ENCODE assay signal across 12 mouse cellular contexts in the genomic region with DNA sequence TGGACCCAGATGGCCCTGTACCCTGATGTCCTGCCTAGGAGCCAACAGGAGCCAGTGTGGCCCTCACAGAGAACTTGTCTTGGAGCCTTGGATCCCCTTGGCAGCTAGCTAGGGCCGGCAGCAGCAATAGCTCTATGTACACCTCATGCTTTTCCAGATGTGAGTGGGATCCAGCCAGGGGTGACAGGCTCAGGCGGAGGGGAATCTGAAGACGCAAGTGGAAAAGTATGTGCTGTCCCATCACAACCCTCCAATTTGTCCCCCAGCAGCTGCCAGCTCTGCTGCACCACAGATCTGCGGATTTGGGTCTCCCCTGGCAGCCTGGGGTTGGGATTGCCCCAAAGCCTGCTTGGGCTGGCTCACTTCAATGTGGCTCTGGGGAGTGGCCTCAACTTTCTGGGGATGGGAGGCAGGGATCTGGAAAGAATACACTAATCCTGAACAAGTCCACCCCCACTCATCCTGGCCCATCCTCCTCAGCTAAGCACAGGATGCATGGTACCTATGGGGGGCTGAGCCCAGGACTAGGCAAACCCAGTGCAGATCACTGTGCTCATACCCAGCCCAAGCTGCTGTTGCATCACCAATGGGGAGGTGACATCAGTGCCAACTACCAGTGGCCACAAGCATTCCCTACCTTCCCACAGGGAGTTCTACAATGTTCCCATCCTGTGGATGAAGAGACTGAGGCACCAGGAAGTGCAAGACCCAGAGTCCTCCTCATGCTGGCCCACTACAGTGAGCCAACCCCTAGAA.
DNase-seq lines count a peak whose midpoint lies in the region; ATAC-seq lines count a peak whose summit lies in the region.
"Had no signal": no experiment of that assay in that cellular context is flagged by ENCODE, and none has a peak within 500 bp of the region (broad histone marks: within the 10 kb centered on the region; RNA-seq: fewer than 3 reads in every experiment).

No protein-coding gene starts in this region.

- H3K27me3 ChIP-seq in hindbrain, embryonic 13.5 days = no peaks in the 10 kb centered on the region
- H3K27me3 ChIP-seq in hindbrain, embryonic 12.5 days = no peaks in the 10 kb centered on the region
- H3K27me3 ChIP-seq in forebrain, embryonic 14.5 days (replicated peaks; ENCODE audit: control insufficient read depth, insufficient read depth, low read length) = no peaks in the 10 kb centered on the region
- H3K27me3 ChIP-seq: forebrain, embryonic 15.5 days; liver, embryonic 15.5 days; stomach, embryonic 15.5 days had no signal

- peaks cover 76% of the 10 kb centered on the region for H3K4me1 ChIP-seq in hindbrain, embryonic 13.5 days (replicated peaks)
- peaks cover 56% of the 10 kb centered on the region for H3K4me1 ChIP-seq in hindbrain, embryonic 12.5 days
- H3K4me1 ChIP-seq in forebrain, embryonic 14.5 days (ENCODE audit: control insufficient read depth, insufficient read depth, low read length) = peaks cover 10% of the 10 kb centered on the region

- no peak for ATAC-seq in hindbrain, embryonic 13.5 days (ENCODE audit: low FRiP score)
- no peak for ATAC-seq in hindbrain, embryonic 12.5 days (ENCODE audit: low FRiP score)
- no peak for ATAC-seq in forebrain, embryonic 14.5 days
- ATAC-seq: forebrain, embryonic 15.5 days had no signal

- H3K4me2 ChIP-seq in hindbrain, embryonic 13.5 days = no peak overlapping the region
- H3K4me2 ChIP-seq in hindbrain, embryonic 12.5 days (replicated peaks) = no peak overlapping the region
- H3K4me2 ChIP-seq in forebrain, embryonic 14.5 days (ENCODE audit: low read length) = no peak overlapping the region
- H3K4me2 ChIP-seq: forebrain, embryonic 15.5 days; liver, embryonic 15.5 days; stomach, embryonic 15.5 days had no signal

- H3K27ac ChIP-seq in hindbrain, embryonic 13.5 days = peak overlapping the region; percentile 30; the same call in 1 of the 2 replicates
- H3K27ac ChIP-seq in hindbrain, embryonic 12.5 days = no peak overlapping the region
- no peak overlapping the region for H3K27ac ChIP-seq in forebrain, embryonic 14.5 days (ENCODE audit: low read depth, low read length)
- H3K27ac ChIP-seq: forebrain, embryonic 15.5 days; liver, embryonic 15.5 days; stomach, embryonic 15.5 days had no signal

- H3K9ac ChIP-seq in hindbrain, embryonic 13.5 days = no peak overlapping the region; the same call in 1 of the 2 replicates
- H3K9ac ChIP-seq in hindbrain, embryonic 12.5 days = no peak overlapping the region
- H3K9ac ChIP-seq in forebrain, embryonic 14.5 days (ENCODE audit: low read length) = no peak overlapping the region
- H3K9ac ChIP-seq: forebrain, embryonic 15.5 days; liver, embryonic 15.5 days; stomach, embryonic 15.5 days had no signal

- 0 out of 2 replicates have a peak, but pooled peaks cover 3% of the 10 kb centered on the region for H3K36me3 ChIP-seq in hindbrain, embryonic 13.5 days
- H3K36me3 ChIP-seq in hindbrain, embryonic 12.5 days = no peaks in the 10 kb centered on the region
- H3K36me3 ChIP-seq in forebrain, embryonic 14.5 days (ENCODE audit: control insufficient read depth, insufficient read depth, low read length) = no peaks in the 10 kb centered on the region
- H3K36me3 ChIP-seq: forebrain, embryonic 15.5 days; liver, embryonic 15.5 days; stomach, embryonic 15.5 days had no signal

- 93% methylated on average over 4 of the region's 4 CpGs for WGBS in hindbrain, embryonic 13.5 days
- 90% methylated on average over 4 of the region's 4 CpGs for WGBS in hindbrain, embryonic 12.5 days
- WGBS in forebrain, embryonic 14.5 days = 92% methylated on average over 4 of the region's 4 CpGs

- DNase-seq in adrenal gland, adult (ENCODE audit: inconsistent age in 2 of 2, low spot score in 1 of 2) = peak; percentile 42 to 63
- DNase-seq in adrenal gland, adult 18-20 months (ENCODE audit: low spot score in 2 of 2) = no peak
- peak; percentile 54 for DNase-seq in gastrocnemius, postnatal 10 days
- peak; percentile 78 for DNase-seq in lung, postnatal 10 days
- no peak for DNase-seq in forebrain, embryonic 14.5 days (ENCODE audit: low spot score)
- no peak for DNase-seq in frontal cortex, postnatal 36 days (ENCODE audit: low spot score in 2 of 2)
- DNase-seq: kidney, adult 18-20 months had no signal

- H3K9me3 ChIP-seq in hindbrain, embryonic 13.5 days = no peaks in the 10 kb centered on the region
- H3K9me3 ChIP-seq in hindbrain, embryonic 12.5 days (replicated peaks) = no peaks in the 10 kb centered on the region
- no peaks in the 10 kb centered on the region for H3K9me3 ChIP-seq in forebrain, embryonic 14.5 days (replicated peaks; ENCODE audit: control insufficient read depth, low read length)
- H3K9me3 ChIP-seq: forebrain, embryonic 15.5 days; liver, embryonic 15.5 days; stomach, embryonic 15.5 days had no signal

- no peak overlapping the region for H3K4me3 ChIP-seq in hindbrain, embryonic 13.5 days
- no peak overlapping the region for H3K4me3 ChIP-seq in hindbrain, embryonic 12.5 days
- no peak overlapping the region for H3K4me3 ChIP-seq in forebrain, embryonic 14.5 days (ENCODE audit: low read depth, low read length)
- H3K4me3 ChIP-seq: forebrain, embryonic 15.5 days; liver, embryonic 15.5 days; stomach, embryonic 15.5 days had no signal

Comparison
In these comparisons a context has a peak if more than half of its experiments do, and no peak if none do; other contexts are left out.
1. DNase-seq: peak in adrenal gland, adult (2 of 2), gastrocnemius, postnatal 10 days (single experiment) and lung, postnatal 10 days (single experiment); none in adrenal gland, adult 18-20 months (0 of 2), forebrain, embryonic 14.5 days (single experiment) and frontal cortex, postnatal 36 days (0 of 2).